Mouse (Mus musculus): ENCODE measurements around the gene Ano6. TPM values are rescaled to one million over a fixed set of nuclear protein-coding genes. Genes with fewer than 3 reads are reported as not detected.

The Ano6 gene
- 13.5 TPM for polyA plus RNA-seq (2015; fragmentation: Illumina TruSeq; extraction: RNeasy Lipid Tissue Mini Kit (QIAGEN cat#74804); ENCODE audit: insufficient read depth, low read depth, low replicate concordance)

GRCm38 (mm10) chr15:95790529-95791071 lies at the start of gene Ano6:
Gene Ano6, plus strand, starts transcription at chr15:95790843.

Other genes with a start within 250 kb of the Ano6 start
- gene Dbx2, start 134.9 kb upstream of the Ano6 start, polyA plus RNA-seq (2015; fragmentation: Illumina TruSeq; extraction: RNeasy Lipid Tissue Mini Kit (QIAGEN cat#74804); ENCODE audit: insufficient read depth, low read depth, low replicate concordance), result not detected

Measured in pancreas, adult 10 weeks (tissue).